Mouse (Mus musculus) frontal cortex, adult (tissue): ENCODE data around the gene Zmynd12.

Experiments
- ATAC-seq: cut with Nextera tagmentation; 2 replicates; pipeline ENCODE4 v1.9.2; 2017; ENCODE audit warnings: mild to moderate bottlenecking, moderate library complexity, mixed read lengths; ENCODE audit not compliant: low TSS enrichment

Zmynd12 gene

GRCm38 (mm10) chr4:119447786-119448185, 25.2 kb downstream of the Zmynd12 start:
- no peak for ATAC-seq

GRCm38 (mm10) chr4:119450436-119450835, 27.8 kb downstream of the Zmynd12 start:
- ATAC-seq: peak; percentile 81

GRCm38 (mm10) chr4:119453128-119453527, 30.5 kb downstream of the Zmynd12 start:
- no peak for ATAC-seq

GRCm38 (mm10) chr4:119453533-119453932, 30.9 kb downstream of the Zmynd12 start:
- ATAC-seq: no peak

- ATAC-seq: no peak
Observed at GRCm38 (mm10) chr4:119460296-119460695, 37.7 kb downstream of the Zmynd12 start.

GRCm38 (mm10) chr4:119460728-119461141, 38.1 kb downstream of the Zmynd12 start:
- ATAC-seq: peak; percentile 91

GRCm38 (mm10) chr4:119462457-119462856, 39.8 kb downstream of the Zmynd12 start:
- no peak for ATAC-seq

GRCm38 (mm10) chr4:119462858-119463755, 40.5 kb downstream of the Zmynd12 start:
- peak; percentile 11; the same call in 1 of the 2 replicates for ATAC-seq

GRCm38 (mm10) chr4:119463756-119464419, 41.3 kb downstream of the Zmynd12 start:
- ATAC-seq: no peak

GRCm38 (mm10) chr4:119465841-119466240, 43.2 kb downstream of the Zmynd12 start:
- ATAC-seq: no peak

- peak; percentile 68; the same call in 1 of the 2 replicates for ATAC-seq
Observed at GRCm38 (mm10) chr4:119467720-119468380, 45.2 kb downstream of the Zmynd12 start.

GRCm38 (mm10) chr4:119472545-119472944, 49.9 kb downstream of the Zmynd12 start:
- ATAC-seq: no peak; the same call in 1 of the 2 replicates

GRCm38 (mm10) chr4:119473150-119473549, 50.5 kb downstream of the Zmynd12 start:
- no peak for ATAC-seq

- no peak for ATAC-seq
Observed at GRCm38 (mm10) chr4:119483051-119483450, 60.4 kb downstream of the Zmynd12 start.

- ATAC-seq: no peak
Observed at GRCm38 (mm10) chr4:119484882-119485281, 62.3 kb downstream of the Zmynd12 start.

GRCm38 (mm10) chr4:119489666-119490065, 67.1 kb downstream of the Zmynd12 start:
- no peak for ATAC-seq

- ATAC-seq: no peak
Observed at GRCm38 (mm10) chr4:119490806-119491205, 68.2 kb downstream of the Zmynd12 start.

GRCm38 (mm10) chr4:119492291-119492932, 69.8 kb downstream of the Zmynd12 start, which contains the start of gene Rimkla:
Rimkla (minus strand) TSS chr4:119492628.
- peak; percentile 87 for ATAC-seq

GRCm38 (mm10) chr4:119492933-119493327, 70.3 kb downstream of the Zmynd12 start:
- no peak for ATAC-seq

- ATAC-seq: no peak
Observed at GRCm38 (mm10) chr4:119498319-119498848, 75.8 kb downstream of the Zmynd12 start.

GRCm38 (mm10) chr4:119511591-119511990, 89.0 kb downstream of the Zmynd12 start:
- no peak for ATAC-seq
